Mouse (Mus musculus) skeletal muscle tissue, adult 2 months (tissue): ENCODE measurements around the gene Ubfd1.

Experiments
- DNase-seq: peaks from one replicate; pipeline ENCODE4 v3.0.0-alpha.2; 2012; ENCODE audit warnings: low read depth, low spot score

Gene Ubfd1

GRCm38 (mm10) chr7:122087195-122087982 lies 20.4 kb downstream of the Ubfd1 start:
- DNase-seq = no peak

- DNase-seq = no peak
These were observed 27.8 kb downstream of the Ubfd1 start for GRCm38 (mm10) chr7:122094564-122095330.

GRCm38 (mm10) chr7:122098009-122098408 lies 31.0 kb downstream of the Ubfd1 start:
- DNase-seq = no peak

GRCm38 (mm10) chr7:122099222-122099621 lies 32.2 kb downstream of the Ubfd1 start:
- peak; percentile 40 for DNase-seq

GRCm38 (mm10) chr7:122101014-122101746 lies 34.2 kb downstream of the Ubfd1 start:
- peak; percentile 19 for DNase-seq

GRCm38 (mm10) chr7:122101747-122102244 lies 34.8 kb downstream of the Ubfd1 start, which contains the start of gene Ndufab1:
Ndufab1 (minus strand) TSS chr7:122101886.
- DNase-seq = peak; percentile 87

- DNase-seq = no peak
These were observed 41.2 kb downstream of the Ubfd1 start for GRCm38 (mm10) chr7:122108206-122108605.

- no peak for DNase-seq
These were observed 56.5 kb downstream of the Ubfd1 start for GRCm38 (mm10) chr7:122123518-122123917.

GRCm38 (mm10) chr7:122125636-122126035 lies 58.7 kb downstream of the Ubfd1 start:
- DNase-seq = no peak

- DNase-seq = no peak
These were observed 60.0 kb downstream of the Ubfd1 start for GRCm38 (mm10) chr7:122126946-122127345.
